Mouse (Mus musculus) embryonic fibroblast, embryonic 13.5 days (primary cell): ENCODE results near the gene Ccdc36. TPM values are rescaled to one million over a fixed set of nuclear protein-coding genes. Genes with fewer than 3 reads are reported as not detected.

ENCODE experiments used
- H3K27ac ChIP-seq: 2 replicates; pipeline ENCODE4 v1.5.1; 2012; ENCODE audit warnings: low read length, control low read depth, inconsistent platforms; ENCODE audit not compliant: insufficient read depth
- H3K4me1 ChIP-seq: 2 replicates; pipeline ENCODE4 v1.6.1; 2011; ENCODE audit warnings: low read length; ENCODE audit not compliant: control insufficient read depth, insufficient read depth
- H3K4me3 ChIP-seq: 2 replicates; pipeline ENCODE4 v1.5.1; 2011; ENCODE audit warnings: mild to moderate bottlenecking, control low read depth, low read length; ENCODE audit not compliant: insufficient read depth
- CTCF ChIP-seq: IDR thresholded peaks from 2 replicates; pipeline ENCODE4 v1.5.1; 2011; ENCODE audit warnings: mild to moderate bottlenecking, control low read depth, low read length, moderate library complexity, borderline replicate concordance; ENCODE audit not compliant: insufficient read depth
- POLR2A ChIP-seq: IDR thresholded peaks from 2 replicates; pipeline ENCODE4 v1.6.1; 2011; ENCODE audit warnings: low read depth, mild to moderate bottlenecking, control low read depth, low read length, moderate library complexity
- polyA plus RNA-seq: library from polyadenylated mRNA; stranded (reverse); fragments of >200 nt; gene quantifications from 2 replicates; pipeline ENCODE4 v1.2.4, GENCODE M21; 2011; ENCODE audit warnings: low read depth; ENCODE audit not compliant: missing spikeins, insufficient read length

The Ccdc36 gene
- polyA plus RNA-seq, 1 experiment, result not detected

DNA sequence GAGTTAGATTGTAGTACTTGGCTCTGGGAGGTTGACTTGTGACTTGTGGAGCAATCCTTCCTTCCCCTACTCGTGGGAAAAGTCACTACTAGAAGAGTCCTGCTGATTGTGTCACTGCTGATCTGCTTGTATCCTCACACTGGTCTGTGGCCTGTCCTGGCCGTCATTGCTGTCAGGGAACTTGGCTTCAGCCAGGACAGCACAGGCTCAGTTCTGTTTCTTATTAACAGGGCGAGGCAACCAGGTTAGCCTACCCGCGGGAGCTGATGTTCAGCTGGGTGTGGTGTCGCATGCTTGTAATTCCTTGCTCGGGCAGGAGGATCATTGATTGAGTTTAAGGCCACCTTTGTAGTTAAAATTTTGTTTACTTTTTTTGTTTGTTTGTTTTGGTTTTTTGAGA is 43.3 kb downstream of the Ccdc36 start:
- no peak overlapping the region for H3K4me3 ChIP-seq
- no peak overlapping the region for H3K27ac ChIP-seq
- H3K4me1 ChIP-seq, result no peaks in the 10 kb centered on the region
- TF ChIP-seq POLR2A (no peak), CTCF (no peak)

DNA sequence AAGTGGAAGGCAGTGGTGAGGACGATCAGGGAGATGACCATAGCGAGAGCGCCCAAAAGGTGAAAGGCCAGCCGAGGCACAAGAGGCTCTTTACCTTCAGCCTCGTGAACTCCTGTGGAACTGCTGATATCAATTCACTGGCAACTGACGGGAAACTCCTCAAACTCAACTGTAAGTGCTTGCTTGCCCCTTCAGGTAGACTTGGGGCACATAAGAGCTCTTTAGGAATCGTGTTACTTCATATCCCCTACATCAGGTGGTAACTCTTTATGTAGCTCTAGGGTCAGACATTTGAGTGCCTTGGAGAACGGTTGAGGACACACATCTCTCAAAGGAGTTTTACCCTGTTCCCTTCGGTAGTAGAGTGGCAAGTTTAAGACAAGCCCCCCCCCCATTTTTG is 46.9 kb downstream of the Ccdc36 start:
- H3K4me3 ChIP-seq, result no peak overlapping the region
- H3K4me1 ChIP-seq, result no peaks in the 10 kb centered on the region
- TF ChIP-seq POLR2A (no peak), CTCF (no peak)
- H3K27ac ChIP-seq, result no peak overlapping the region

DNA sequence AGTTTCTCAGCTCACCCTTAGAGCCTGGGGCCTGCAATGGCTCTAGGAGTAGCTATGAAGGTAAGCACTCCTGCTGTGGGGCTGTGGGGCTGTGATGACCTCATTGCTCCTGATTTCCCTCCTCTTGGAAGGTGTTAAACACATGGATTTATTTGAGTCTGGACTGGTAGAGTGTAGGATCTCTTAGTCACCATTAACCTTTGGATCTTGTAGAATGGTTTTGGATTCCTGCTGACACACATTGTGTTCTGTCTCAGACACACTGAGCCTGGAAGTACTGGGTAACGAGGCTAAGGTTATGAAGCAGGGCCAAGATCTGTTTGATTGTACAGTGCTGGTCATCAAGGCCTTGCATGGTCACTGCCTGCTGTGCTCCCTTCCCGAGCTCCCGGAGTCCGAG is 49.0 kb downstream of the Ccdc36 start:
- Histone ChIP-seq H3K4me1 (no peaks in the 10 kb centered on the region), H3K4me3 (no peak overlapping the region), H3K27ac (no peak overlapping the region)
- TF ChIP-seq CTCF (no peak), POLR2A (no peak)

DNA sequence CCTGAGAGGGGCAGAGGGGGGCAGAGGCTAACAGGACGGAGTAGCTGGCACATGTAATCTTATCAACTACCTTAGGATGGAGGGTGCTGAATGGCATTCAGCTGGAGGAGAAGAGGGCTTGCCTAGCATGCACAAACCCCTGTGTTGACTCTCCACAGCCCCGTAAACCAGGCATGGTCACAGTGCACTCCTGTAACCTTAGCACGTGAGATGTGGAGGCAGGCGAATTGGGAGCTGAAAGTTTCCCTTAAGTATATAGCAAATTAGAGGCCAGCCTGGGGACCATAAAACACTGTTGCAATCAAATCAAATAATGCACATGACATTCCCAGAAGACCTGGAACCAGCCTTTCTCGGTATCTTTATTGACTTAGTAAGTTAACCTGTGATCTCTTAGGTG is 49.5 kb downstream of the Ccdc36 start:
- no peak overlapping the region for H3K4me3 ChIP-seq
- no peaks in the 10 kb centered on the region for H3K4me1 ChIP-seq
- TF ChIP-seq POLR2A (no peak), CTCF (no peak)
- no peak overlapping the region for H3K27ac ChIP-seq

DNA sequence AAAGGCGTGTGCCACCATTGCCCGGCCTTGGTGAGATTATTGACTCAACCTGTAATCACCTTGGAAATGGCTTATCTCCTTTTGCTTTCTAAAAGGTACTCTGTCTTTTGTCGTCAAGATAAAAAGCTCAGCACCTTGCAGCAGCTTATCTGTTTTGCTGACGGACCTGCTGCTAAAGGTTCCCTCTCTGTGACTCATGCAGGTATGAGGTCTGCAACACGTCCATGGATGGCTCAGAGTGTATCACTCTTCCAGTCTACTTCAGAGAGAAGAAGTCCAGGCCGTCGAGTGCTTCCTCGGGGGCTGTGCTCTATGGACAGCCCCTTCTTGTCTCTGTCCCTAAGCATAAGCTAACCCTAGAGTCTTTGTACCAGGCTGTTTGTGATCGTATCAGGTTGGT is 50.0 kb downstream of the Ccdc36 start:
- no peak overlapping the region for H3K27ac ChIP-seq
- TF ChIP-seq POLR2A (no peak), CTCF (no peak)
- H3K4me1 ChIP-seq, result no peaks in the 10 kb centered on the region
- H3K4me3 ChIP-seq, result no peak overlapping the region

Other genes with a start within 250 kb of the Ccdc36 start
- 0.08 and 0.25 TPM in 2 replicates for gene Bsn, start 238.1 kb downstream of the Ccdc36 start, polyA plus RNA-seq
- gene Dag1, start 164.5 kb downstream of the Ccdc36 start, polyA plus RNA-seq, result 102 and 109 TPM in 2 replicates
- 36.5 and 49.6 TPM in 2 replicates for gene Nicn1, start 138.1 kb downstream of the Ccdc36 start, polyA plus RNA-seq
- gene Amt, start 131.6 kb downstream of the Ccdc36 start, polyA plus RNA-seq, result 2.6 and 3.7 TPM in 2 replicates
- gene Rhoa, start 122.4 kb downstream of the Ccdc36 start, polyA plus RNA-seq, result 575 and 590 TPM in 2 replicates
- 22.9 and 24.5 TPM in 2 replicates for gene Tcta, start 122.3 kb downstream of the Ccdc36 start, polyA plus RNA-seq
- 328 and 399 TPM in 2 replicates for gene Gpx1, start 89.6 kb downstream of the Ccdc36 start, polyA plus RNA-seq
- 93.4 and 102 TPM in 2 replicates for gene Usp4, start 80.6 kb downstream of the Ccdc36 start, polyA plus RNA-seq
- 0.63 TPM in 1 of 2 replicates, not detected in the other for gene 1700102P08Rik, start 35.7 kb downstream of the Ccdc36 start, polyA plus RNA-seq
- not detected in 2 replicates for gene BC048562, start 8.0 kb upstream of the Ccdc36 start, polyA plus RNA-seq
- gene Ccdc71, start 32.0 kb upstream of the Ccdc36 start, polyA plus RNA-seq, result 18.3 and 19.8 TPM in 2 replicates
- gene Klhdc8b, start 33.1 kb upstream of the Ccdc36 start, polyA plus RNA-seq, result 6.5 and 8.3 TPM in 2 replicates
- gene Lamb2, start 51.3 kb upstream of the Ccdc36 start, polyA plus RNA-seq, result 118 and 152 TPM in 2 replicates
- 77.0 and 80.7 TPM in 2 replicates for gene Usp19, start 62.1 kb upstream of the Ccdc36 start, polyA plus RNA-seq
- 261 and 263 TPM in 2 replicates for gene Qars, start 79.2 kb upstream of the Ccdc36 start, polyA plus RNA-seq
- gene Qrich1, start 88.3 kb upstream of the Ccdc36 start, polyA plus RNA-seq, result 113 and 133 TPM in 2 replicates
- gene Impdh2, start 131.8 kb upstream of the Ccdc36 start, polyA plus RNA-seq, result 176 and 180 TPM in 2 replicates
- 19.5 and 25.5 TPM in 2 replicates for gene Ndufaf3, start 138.9 kb upstream of the Ccdc36 start, polyA plus RNA-seq
- gene Dalrd3, start 141.4 kb upstream of the Ccdc36 start, polyA plus RNA-seq, result 29.2 and 38.2 TPM in 2 replicates
- 40.4 and 42.8 TPM in 2 replicates for gene Wdr6, start 150.3 kb upstream of the Ccdc36 start, polyA plus RNA-seq
- 3.4 and 4.8 TPM in 2 replicates for gene P4htm, start 169.2 kb upstream of the Ccdc36 start, polyA plus RNA-seq
- gene Arih2, start 220.9 kb upstream of the Ccdc36 start, polyA plus RNA-seq, result 65.9 and 73.9 TPM in 2 replicates
- gene Slc25a20, start 233.6 kb upstream of the Ccdc36 start, polyA plus RNA-seq, result 35.0 and 36.6 TPM in 2 replicates